Mouse (Mus musculus): ENCODE measurements around the gene Gemin2. TPM values are rescaled to one million over a fixed set of nuclear protein-coding genes. Genes with fewer than 3 reads are reported as not detected.
"Not testable (repeated sequence)": the region's sequence is repeated elsewhere in the genome, so short reads cannot be mapped to it uniquely, and the experiment has no call there.

Gene Gemin2
- polyA plus RNA-seq, 1 experiment from 2014 or later: 19.5 TPM

- no peak for ATAC-seq
- Histone ChIP-seq H3K36me3 (replicated peaks; ENCODE audit: insufficient read depth, low read length) (peaks cover 17% of the 10 kb centered on the region), H3K4me3 (ENCODE audit: low read depth, low read length) (no peak overlapping the region), H3K27ac (ENCODE audit: low read depth) (no peak overlapping the region), H3K9ac (replicated peaks) (no peak overlapping the region), H3K4me2 (ENCODE audit: low read depth, low read length) (no peak overlapping the region), H3K9me3 (ENCODE audit: low read length) (no peaks in the 10 kb centered on the region), H3K4me1 (ENCODE audit: insufficient read depth) (peaks cover 15% of the 10 kb centered on the region; the same call in 1 of the 2 replicates), H3K27me3 (ENCODE audit: insufficient read depth, low read length) (no peaks in the 10 kb centered on the region)
- no peak for DNase-seq
- no peak for TF ChIP-seq EP300 (IDR thresholded peaks at IDR 0.05; ENCODE audit: low read depth)
- TF ChIP-seq CTCF (IDR thresholded peaks at IDR 0.05; ENCODE audit: low read depth): no peak
These were observed 40.8 kb downstream of the Gemin2 start for GRCm38 (mm10) chr12:59053976-59054375.

GRCm38 (mm10) chr12:59055196-59055850 lies 42.1 kb downstream of the Gemin2 start:
- Histone ChIP-seq H3K27ac (ENCODE audit: low read depth) (no peak overlapping the region), H3K27me3 (ENCODE audit: insufficient read depth, low read length) (no peaks in the 10 kb centered on the region), H3K36me3 (replicated peaks; ENCODE audit: insufficient read depth, low read length) (peaks cover 11% of the 10 kb centered on the region), H3K4me2 (ENCODE audit: low read depth, low read length) (no peak overlapping the region), H3K9ac (replicated peaks) (no peak overlapping the region), H3K9me3 (ENCODE audit: low read length) (no peaks in the 10 kb centered on the region), H3K4me3 (ENCODE audit: low read depth, low read length) (no peak overlapping the region), H3K4me1 (ENCODE audit: insufficient read depth) (peaks cover 24% of the 10 kb centered on the region)
- DNase-seq: no peak
- 69% methylated on average over 4 of the region's 4 CpGs for WGBS (ENCODE audit: insufficient replicate concordance)
- ATAC-seq: no peak
- TF ChIP-seq EP300 (IDR thresholded peaks at IDR 0.05; ENCODE audit: low read depth) (no peak), CTCF (IDR thresholded peaks at IDR 0.05; ENCODE audit: low read depth) (no peak)

- H3K9ac ChIP-seq (replicated peaks): no peak overlapping the region
- WGBS (ENCODE audit: insufficient replicate concordance): 94% methylated on average over 11 of the region's 11 CpGs
- ATAC-seq (no peak), DNase-seq (no peak)
- peaks cover 24% of the 10 kb centered on the region for H3K4me1 ChIP-seq (ENCODE audit: insufficient read depth)
- H3K36me3 ChIP-seq (replicated peaks; ENCODE audit: insufficient read depth, low read length): peaks cover 9% of the 10 kb centered on the region
- no peak overlapping the region for H3K4me3 ChIP-seq (ENCODE audit: low read depth, low read length)
- no peaks in the 10 kb centered on the region for H3K27me3 ChIP-seq (ENCODE audit: insufficient read depth, low read length)
- no peak overlapping the region for H3K27ac ChIP-seq (ENCODE audit: low read depth)
- no peak overlapping the region for H3K4me2 ChIP-seq (ENCODE audit: low read depth, low read length)
- TF ChIP-seq CTCF (IDR thresholded peaks at IDR 0.05; ENCODE audit: low read depth): no peak
- TF ChIP-seq EP300 (IDR thresholded peaks at IDR 0.05; ENCODE audit: low read depth): no peak
- no peaks in the 10 kb centered on the region for H3K9me3 ChIP-seq (ENCODE audit: low read length)
These were observed 43.0 kb downstream of the Gemin2 start for GRCm38 (mm10) chr12:59056222-59056621.

GRCm38 (mm10) chr12:59058242-59058641 lies 45.0 kb downstream of the Gemin2 start:
- H3K4me2 ChIP-seq (ENCODE audit: low read depth, low read length); H3K36me3 ChIP-seq (replicated peaks; ENCODE audit: insufficient read depth, low read length); DNase-seq; H3K4me3 ChIP-seq (ENCODE audit: low read depth, low read length); H3K9ac ChIP-seq (replicated peaks); ATAC-seq; H3K27me3 ChIP-seq (ENCODE audit: insufficient read depth, low read length); H3K9me3 ChIP-seq (ENCODE audit: low read length); H3K27ac ChIP-seq (ENCODE audit: low read depth): not testable (repeated sequence)
- WGBS (ENCODE audit: insufficient replicate concordance): 81% methylated on average over 5 of the region's 5 CpGs
- peaks cover 20% of the 10 kb centered on the region for H3K4me1 ChIP-seq (ENCODE audit: insufficient read depth)

- no peaks in the 10 kb centered on the region for H3K9me3 ChIP-seq (ENCODE audit: low read length)
- H3K36me3 ChIP-seq (replicated peaks; ENCODE audit: insufficient read depth, low read length): peaks cover 4% of the 10 kb centered on the region
- H3K4me2 ChIP-seq (ENCODE audit: low read depth, low read length): peak overlapping the region; percentile 82
- H3K4me3 ChIP-seq (ENCODE audit: low read depth, low read length): peak overlapping the region; percentile 91
- WGBS (ENCODE audit: insufficient replicate concordance): 44% methylated on average over 4 of the region's 4 CpGs
- no peak for ATAC-seq
- TF ChIP-seq EP300 (IDR thresholded peaks at IDR 0.05; ENCODE audit: low read depth): no peak
- no peak for TF ChIP-seq CTCF (IDR thresholded peaks at IDR 0.05; ENCODE audit: low read depth)
- peak overlapping the region; percentile 94 for H3K27ac ChIP-seq (ENCODE audit: low read depth)
- H3K4me1 ChIP-seq (ENCODE audit: insufficient read depth): peaks cover 13% of the 10 kb centered on the region; the same call in 1 of the 2 replicates
- no peak for DNase-seq
- H3K9ac ChIP-seq (replicated peaks): peak overlapping the region; percentile 94
- no peaks in the 10 kb centered on the region for H3K27me3 ChIP-seq (ENCODE audit: insufficient read depth, low read length)
These were observed 47.1 kb downstream of the Gemin2 start for GRCm38 (mm10) chr12:59060322-59060721.

- Histone ChIP-seq H3K4me2 (ENCODE audit: low read depth, low read length) (peak within 1 kb of the TSS; percentile 82), H3K4me3 (ENCODE audit: low read depth, low read length) (peak within 1 kb of the TSS; percentile 91), H3K27me3 (ENCODE audit: insufficient read depth, low read length) (no peaks in the 10 kb centered on the region), H3K4me1 (ENCODE audit: insufficient read depth) (peaks cover 16% of the 10 kb centered on the region; the same call in 1 of the 2 replicates), H3K9ac (replicated peaks) (peak within 1 kb of the TSS; percentile 94), H3K36me3 (replicated peaks; ENCODE audit: insufficient read depth, low read length) (peaks cover 4% of the 10 kb centered on the region), H3K27ac (ENCODE audit: low read depth) (peak within 1 kb of the TSS; percentile 94), H3K9me3 (ENCODE audit: low read length) (no peaks in the 10 kb centered on the region)
- under 1% methylated on average over 49 of the region's 49 CpGs for WGBS (ENCODE audit: insufficient replicate concordance)
- DNase-seq (peak; percentile 86), ATAC-seq (peak; percentile 96)
- no peak for TF ChIP-seq EP300 (IDR thresholded peaks at IDR 0.05; ENCODE audit: low read depth)
- peak; percentile 45 for TF ChIP-seq CTCF (IDR thresholded peaks at IDR 0.05; ENCODE audit: low read depth)
These were observed 47.9 kb downstream of the Gemin2 start, which contains the start of gene Trappc6b for GRCm38 (mm10) chr12:59060993-59061595. Trappc6b (minus strand) TSS chr12:59061472.
